Mouse (Mus musculus) small intestine, adult 2 months (tissue): ENCODE measurements around the gene Icos. TPM values are rescaled to one million over a fixed set of nuclear protein-coding genes. Genes with fewer than 3 reads are reported as not detected.

Experiments
- H3K27ac ChIP-seq: fragments of 200-500 bp; 2 replicates; pipeline ENCODE4 v1.5.1; 2012; ENCODE audit warnings: low read depth, low read length, control low read depth, inconsistent platforms; ENCODE audit not compliant: insufficient read depth
- H3K27me3 ChIP-seq: fragments of 200-500 bp; 2 replicates; pipeline ENCODE4 v1.6.1; 2012; ENCODE audit warnings: mild to moderate bottlenecking, moderate library complexity, low read length, inconsistent platforms; ENCODE audit not compliant: control insufficient read depth, insufficient read depth
- H3K36me3 ChIP-seq: fragments of 200-500 bp; 2 replicates; pipeline ENCODE4 v1.6.1; 2012; ENCODE audit warnings: mild to moderate bottlenecking, low read length, control low read depth, inconsistent platforms; ENCODE audit not compliant: control insufficient read depth, insufficient read depth
- H3K4me1 ChIP-seq: fragments of 200-500 bp; 2 replicates; pipeline ENCODE4 v1.6.1; 2012; ENCODE audit warnings: low read length, inconsistent platforms, mixed read lengths; ENCODE audit not compliant: control insufficient read depth, insufficient read depth, insufficient read length
- H3K4me3 ChIP-seq: fragments of 200-500 bp; 2 replicates; pipeline ENCODE4 v1.5.1; 2012; ENCODE audit warnings: low read depth, mild to moderate bottlenecking, control low read depth, inconsistent platforms, low read length, moderate library complexity
- CTCF ChIP-seq: fragments of 200-500 bp; IDR thresholded peaks from 2 replicates; pipeline ENCODE4 v1.5.1; 2012; ENCODE audit warnings: low read depth, mild to moderate bottlenecking, control low read depth, inconsistent platforms, low read length, moderate library complexity, mixed read lengths; ENCODE audit not compliant: insufficient replicate concordance, insufficient read length; ENCODE audit errors: extremely low read depth
- POLR2A ChIP-seq: fragments of 200-500 bp; IDR thresholded peaks from 2 replicates; pipeline ENCODE4 v1.6.1; 2012; ENCODE audit warnings: low read depth, mild to moderate bottlenecking, control low read depth, inconsistent platforms, low read length, moderate library complexity
- WGBS: fragments of 180-500 bp; shearing (Covaris S2); methylation state at CpG from one replicate; pipeline ENCODE4 v1.1.7; 2018; 5-methylcytosine and 5-hydroxymethylcytosine counted together
- polyA plus RNA-seq: library from polyadenylated mRNA; depleted of rRNA; stranded (reverse); fragments of >200 nt; gene quantifications from 2 replicates; pipeline ENCODE4 v1.2.3, GENCODE M21; 2012

Gene Icos
- polyA plus RNA-seq, 1 experiment = 0.16 TPM

- H3K4me1 ChIP-seq = no peaks in the 10 kb centered on the region
- no peak overlapping the region for H3K27ac ChIP-seq
- no peaks in the 10 kb centered on the region for H3K36me3 ChIP-seq
- WGBS = 62% methylated on average over 1 of the region's 1 CpGs
- H3K27me3 ChIP-seq = no peaks in the 10 kb centered on the region
- no peak overlapping the region for H3K4me3 ChIP-seq
- TF ChIP-seq CTCF = no peak
- no peak for TF ChIP-seq POLR2A
These were observed 38.9 kb downstream of the Icos start for GRCm38 (mm10) chr1:61016578-61017118.

- TF ChIP-seq CTCF (no peak), POLR2A (no peak)
- Histone ChIP-seq H3K27ac (no peak overlapping the region), H3K27me3 (no peaks in the 10 kb centered on the region), H3K4me3 (no peak overlapping the region), H3K4me1 (no peaks in the 10 kb centered on the region), H3K36me3 (no peaks in the 10 kb centered on the region)
- 65% methylated on average over 5 of the region's 5 CpGs for WGBS
These were observed 49.0 kb downstream of the Icos start for GRCm38 (mm10) chr1:61026712-61027111.

GRCm38 (mm10) chr1:61027519-61027918 is 49.8 kb downstream of the Icos start:
- 91% methylated on average over 3 of the region's 3 CpGs for whole genome bisulfite sequencing
- no peaks in the 10 kb centered on the region for H3K27me3 ChIP-seq
- no peak overlapping the region for H3K4me3 ChIP-seq
- TF ChIP-seq POLR2A (no peak), CTCF (no peak)
- no peaks in the 10 kb centered on the region for H3K36me3 ChIP-seq
- H3K4me1 ChIP-seq = no peaks in the 10 kb centered on the region
- H3K27ac ChIP-seq = no peak overlapping the region

- Histone ChIP-seq H3K27ac (no peak overlapping the region), H3K4me1 (no peaks in the 10 kb centered on the region), H3K4me3 (no peak overlapping the region), H3K27me3 (no peaks in the 10 kb centered on the region), H3K36me3 (no peaks in the 10 kb centered on the region)
- TF ChIP-seq POLR2A (no peak), CTCF (no peak)
- 12% methylated on average over 1 of the region's 1 CpGs for WGBS
These were observed 52.2 kb downstream of the Icos start for GRCm38 (mm10) chr1:61029919-61030318.

DNA sequence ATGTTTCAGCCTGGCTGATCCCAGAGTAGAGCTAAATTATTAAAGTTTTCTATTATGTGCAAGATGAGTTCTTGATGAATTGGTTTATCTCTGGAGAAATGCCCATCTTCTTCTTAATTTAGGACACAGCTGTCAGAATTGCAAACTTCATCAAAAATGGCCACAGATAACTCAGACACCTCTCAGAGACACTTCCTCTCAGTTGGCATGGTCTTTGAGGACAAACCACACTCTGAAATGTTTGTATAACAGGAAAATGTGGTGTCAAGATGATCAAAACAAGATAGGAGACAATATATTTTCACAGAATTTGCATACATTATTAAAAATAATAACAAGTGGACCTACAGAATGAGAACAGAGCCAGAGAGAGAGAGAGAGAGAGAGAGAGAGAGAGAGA is 52.8 kb downstream of the Icos start:
- H3K4me3 ChIP-seq = no peak overlapping the region
- H3K27ac ChIP-seq = no peak overlapping the region
- no peak for TF ChIP-seq POLR2A
- no peak for TF ChIP-seq CTCF
- H3K36me3 ChIP-seq = no peaks in the 10 kb centered on the region
- no peaks in the 10 kb centered on the region for H3K4me1 ChIP-seq
- no peaks in the 10 kb centered on the region for H3K27me3 ChIP-seq

GRCm38 (mm10) chr1:61035270-61035669 is 57.5 kb downstream of the Icos start:
- WGBS = 63% methylated on average over 1 of the region's 1 CpGs

GRCm38 (mm10) chr1:61038223-61038622 is 60.5 kb downstream of the Icos start:
- H3K36me3 ChIP-seq = no peaks in the 10 kb centered on the region
- WGBS = 63% methylated on average over 4 of the region's 4 CpGs
- no peaks in the 10 kb centered on the region for H3K27me3 ChIP-seq
- H3K27ac ChIP-seq = no peak overlapping the region
- no peak overlapping the region for H3K4me3 ChIP-seq
- H3K4me1 ChIP-seq = no peaks in the 10 kb centered on the region
- no peak for TF ChIP-seq CTCF
- TF ChIP-seq POLR2A = no peak

More at GRCm38 (mm10) chr1:61035270-61035669, 57.5 kb downstream of the Icos start:
- no peaks in the 10 kb centered on the region for H3K4me1 ChIP-seq
- no peaks in the 10 kb centered on the region for H3K36me3 ChIP-seq
- TF ChIP-seq POLR2A (no peak), CTCF (no peak)
- H3K27ac ChIP-seq = no peak overlapping the region
- no peaks in the 10 kb centered on the region for H3K27me3 ChIP-seq
- no peak overlapping the region for H3K4me3 ChIP-seq
